Mouse (Mus musculus): Measurements from ENCODE around the gene Tmem39b.

DNA sequence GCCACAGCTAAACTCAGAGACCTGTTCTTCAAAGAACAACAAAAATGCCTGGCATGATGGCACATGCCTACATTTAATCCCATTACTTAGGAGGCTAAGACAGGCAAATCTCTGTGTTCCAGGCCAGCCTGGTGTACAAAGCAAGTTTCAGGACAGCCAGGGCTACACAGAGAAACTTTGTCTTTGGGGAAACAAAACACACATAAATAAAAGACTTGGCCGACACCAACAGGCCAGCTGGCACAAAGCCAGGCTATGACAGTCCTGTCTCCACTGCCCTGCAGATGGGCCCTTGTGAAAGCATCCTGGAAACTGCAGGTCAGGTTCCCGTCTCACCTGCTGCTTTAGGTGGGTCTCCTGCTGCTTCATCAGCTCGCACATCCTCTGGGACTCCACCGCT is 65.7 kb downstream of the Tmem39b start:
- TF ChIP-seq GATA1 (IDR thresholded peaks at IDR 0.05; ENCODE audit: low read length) (no peak), TAL1 (IDR thresholded peaks at IDR 0.05; ENCODE audit: low read length) (no peak)

Data from erythroblast, embryonic 14.5 days (primary cell).